Mouse (Mus musculus): Measurements from ENCODE around the gene D10Jhu81e.

GRCm38 (mm10) chr10:78128647-78129046, 40.9 kb downstream of the D10Jhu81e start:
- TF ChIP-seq CTCF (conservative IDR thresholded peaks at IDR 0.05; ENCODE audit: low read length) (no peak), POU5F1 (IDR thresholded peaks at IDR 0.05; ENCODE audit: borderline replicate concordance, low read length) (no peak)

Data from E14TG2a.4 (cell line).